Mouse (Mus musculus) hindbrain, embryonic 16.5 days (tissue): ENCODE results near the gene Hba-x. TPM values are rescaled to one million over a fixed set of nuclear protein-coding genes. Genes with fewer than 3 reads are reported as not detected.
"Not testable (repeated sequence)": the region's sequence is repeated elsewhere in the genome, so short reads cannot be mapped to it uniquely, and the experiment has no call there.

Experiments used
- ATAC-seq: fragments of 200-750 bp; cut with Nextera tagmentation; 2 replicates; pipeline ENCODE4 v1.8.0; 2017; ENCODE audit warnings: moderate TSS enrichment, moderate library complexity
- H3K27ac ChIP-seq: fragments of 300-500 bp; sonication (generic); 2 replicates; pipeline ENCODE4 v1.5.1; 2014; ENCODE audit warnings: low read depth, mild to moderate bottlenecking, control low read depth, low read length, moderate library complexity
- H3K27me3 ChIP-seq: fragments of 300-500 bp; sonication (generic); replicated peaks from 2 replicates; pipeline ENCODE4 v1.6.1; 2014; ENCODE audit warnings: low read length; ENCODE audit not compliant: control insufficient read depth, insufficient read depth
- H3K36me3 ChIP-seq: fragments of 300-500 bp; sonication (generic); 2 replicates; pipeline ENCODE4 v1.6.1; 2014; ENCODE audit warnings: mild to moderate bottlenecking, low read length, moderate library complexity, mixed read lengths; ENCODE audit not compliant: control insufficient read depth, insufficient read depth
- H3K4me1 ChIP-seq: fragments of 300-500 bp; sonication (generic); 2 replicates; pipeline ENCODE4 v1.6.1; 2014; ENCODE audit warnings: low read depth, low read length; ENCODE audit not compliant: control insufficient read depth, insufficient read depth
- H3K4me2 ChIP-seq: fragments of 300-500 bp; sonication (generic); 2 replicates; pipeline ENCODE4 v1.6.1; 2014; ENCODE audit warnings: mild to moderate bottlenecking, low read length, control low read depth, moderate library complexity
- H3K4me3 ChIP-seq: fragments of 300-500 bp; sonication (generic); 2 replicates; pipeline ENCODE4 v1.5.1; 2014; ENCODE audit warnings: mild to moderate bottlenecking, low read length, control low read depth, moderate library complexity
- H3K9ac ChIP-seq: fragments of 300-500 bp; sonication (generic); 2 replicates; pipeline ENCODE4 v1.6.1; 2014; ENCODE audit warnings: low read depth, mild to moderate bottlenecking, control low read depth, low read length, moderate library complexity
- H3K9me3 ChIP-seq: fragments of 300-500 bp; sonication (generic); 2 replicates; pipeline ENCODE4 v1.6.1; 2014; ENCODE audit warnings: mild to moderate bottlenecking, low read length, moderate library complexity; ENCODE audit not compliant: control insufficient read depth
- WGBS: fragments of 180-500 bp; shearing (Covaris S2); extraction: QIAGEN DNeasy Blood & Tissue Kit; methylation state at CpG from one replicate; pipeline ENCODE4 v1.1.7; 2014; 5-methylcytosine and 5-hydroxymethylcytosine counted together
- polyA plus RNA-seq: library from polyadenylated mRNA; unstranded; fragments of >200 nt; fragmentation: Nextera tagmentation; extraction: Ambion mirVana; gene quantifications from 2 replicates; pipeline ENCODE4 v1.2.1, GENCODE M21; 2015

Gene Hba-x
- polyA plus RNA-seq, 1 experiment from 2014 or later, result 4.9 TPM

- Histone ChIP-seq H3K9ac (no peak overlapping the region), H3K27ac (no peak overlapping the region), H3K4me3 (no peak overlapping the region), H3K4me2 (no peak overlapping the region), H3K36me3 (no peaks in the 10 kb centered on the region), H3K27me3 (no peaks in the 10 kb centered on the region; the same call in 1 of the 2 replicates), H3K4me1 (no peaks in the 10 kb centered on the region), H3K9me3 (no peaks in the 10 kb centered on the region)
- no peak for ATAC-seq
- 64% methylated on average over 2 of the region's 2 CpGs for WGBS
Observed at GRCm38 (mm10) chr11:32280646-32281045, 4.4 kb downstream of the Hba-x start.

GRCm38 (mm10) chr11:32281416-32282144 lies 5.4 kb downstream of the Hba-x start:
- 80% methylated on average over 1 of the region's 1 CpGs for WGBS
- ATAC-seq, result no peak

GRCm38 (mm10) chr11:32283091-32283777 lies 7.0 kb downstream of the Hba-x start, which contains the start of gene Hba-a1:
TSS of gene Hba-a1 (plus strand) at chr11:32283511.
- H3K27me3 ChIP-seq, H3K4me3 ChIP-seq, H3K27ac ChIP-seq, H3K36me3 ChIP-seq, H3K4me2 ChIP-seq, ATAC-seq, H3K9ac ChIP-seq, H3K4me1 ChIP-seq, H3K9me3 ChIP-seq: not testable (repeated sequence)
- 92% methylated on average over 1 of the region's 5 CpGs for WGBS

More at GRCm38 (mm10) chr11:32281416-32282144, 5.4 kb downstream of the Hba-x start:
- no peaks in the 10 kb centered on the region for H3K9me3 ChIP-seq
- H3K4me3 ChIP-seq, result no peak overlapping the region
- H3K4me2 ChIP-seq, result no peak overlapping the region
- no peak overlapping the region for H3K27ac ChIP-seq
- no peaks in the 10 kb centered on the region; the same call in 1 of the 2 replicates for H3K27me3 ChIP-seq
- no peaks in the 10 kb centered on the region for H3K36me3 ChIP-seq
- no peaks in the 10 kb centered on the region for H3K4me1 ChIP-seq
- H3K9ac ChIP-seq, result no peak overlapping the region

- not testable (repeated sequence) for H3K4me2 ChIP-seq, H3K36me3 ChIP-seq, H3K4me1 ChIP-seq, H3K27me3 ChIP-seq, H3K4me3 ChIP-seq, ATAC-seq, H3K9ac ChIP-seq, H3K27ac ChIP-seq, H3K9me3 ChIP-seq
- WGBS, result 73% methylated on average over 2 of the region's 2 CpGs
Observed at GRCm38 (mm10) chr11:32284582-32284981, 8.4 kb downstream of the Hba-x start.

GRCm38 (mm10) chr11:32285031-32285775 lies 9.0 kb downstream of the Hba-x start:
- Histone ChIP-seq H3K36me3 (no peaks in the 10 kb centered on the region), H3K4me3 (no peak overlapping the region), H3K9ac (no peak overlapping the region), H3K27ac (no peak overlapping the region), H3K9me3 (no peaks in the 10 kb centered on the region), H3K27me3 (no peaks in the 10 kb centered on the region; the same call in 1 of the 2 replicates), H3K4me1 (no peaks in the 10 kb centered on the region), H3K4me2 (no peak overlapping the region)
- no peak for ATAC-seq
- 84% methylated on average over 7 of the region's 7 CpGs for WGBS

GRCm38 (mm10) chr11:32285887-32286286 lies 9.7 kb downstream of the Hba-x start:
- H3K27me3 ChIP-seq, H3K9ac ChIP-seq, ATAC-seq, H3K4me3 ChIP-seq, H3K27ac ChIP-seq, H3K36me3 ChIP-seq, H3K4me1 ChIP-seq, H3K9me3 ChIP-seq, H3K4me2 ChIP-seq: not testable (repeated sequence)

GRCm38 (mm10) chr11:32286695-32287492 lies 10.7 kb downstream of the Hba-x start, which contains the start of gene Hbq1b:
TSS of gene Hbq1b (plus strand) at chr11:32286965.
- not testable (repeated sequence) for H3K27ac ChIP-seq, H3K4me1 ChIP-seq, H3K27me3 ChIP-seq, H3K9me3 ChIP-seq, H3K36me3 ChIP-seq
- H3K4me2 ChIP-seq, result peak within 1 kb of the TSS; percentile 54
- H3K9ac ChIP-seq, result peak within 1 kb of the TSS; percentile 44
- peak; percentile 83 for ATAC-seq
- 23% methylated on average over 30 of the region's 33 CpGs for WGBS
- H3K4me3 ChIP-seq, result peak within 1 kb of the TSS; percentile 35

GRCm38 (mm10) chr11:32287493-32287825 lies 11.3 kb downstream of the Hba-x start:
- Histone ChIP-seq H3K9me3 (no peaks in the 10 kb centered on the region), H3K36me3 (no peaks in the 10 kb centered on the region), H3K4me3 (no peak overlapping the region), H3K4me1 (no peaks in the 10 kb centered on the region), H3K27ac (no peak overlapping the region), H3K4me2 (no peak overlapping the region), H3K27me3 (no peaks in the 10 kb centered on the region; the same call in 1 of the 2 replicates), H3K9ac (no peak overlapping the region)
- WGBS, result 77% methylated on average over 9 of the region's 9 CpGs
- no peak for ATAC-seq
